25 mouse cellular contexts compared by ENCODE assay signal in the genomic region with DNA sequence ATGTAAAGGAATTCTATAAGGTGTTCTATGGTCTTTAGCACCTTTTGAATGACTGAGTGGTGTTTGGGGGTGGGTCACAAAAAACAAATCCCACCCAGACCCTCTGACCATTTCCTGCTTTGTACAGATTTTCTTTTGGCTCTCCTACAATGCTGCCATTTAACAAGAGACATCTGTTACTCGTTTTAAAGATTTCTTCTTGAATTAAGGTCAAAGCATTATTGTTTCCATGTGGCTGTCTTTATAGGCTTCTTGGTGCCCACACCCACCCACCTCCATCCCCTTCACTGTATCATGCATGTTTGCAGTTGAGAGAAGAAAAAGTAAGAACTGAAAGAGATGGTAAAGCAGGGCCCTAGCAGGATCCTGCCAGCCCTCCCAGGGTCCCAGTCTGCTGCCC. TPM values are rescaled to one million over a fixed set of nuclear protein-coding genes. Genes with fewer than 3 reads are reported as not detected.
DNase-seq lines count a peak whose midpoint lies in the region; ATAC-seq and TF ChIP-seq lines count a peak whose summit lies in the region.
"Had no signal": no experiment of that assay in that cellular context is flagged by ENCODE, and none has a peak within 500 bp of the region (broad histone marks: within the 10 kb centered on the region; RNA-seq: fewer than 3 reads in every experiment).

No protein-coding gene starts in this region.

- 17% methylated on average over 1 of the region's 1 CpGs for WGBS in embryonic facial prominence, embryonic 10.5 days
- WGBS in limb, embryonic 12.5 days = 0% methylated on average over 1 of the region's 1 CpGs
- 65% methylated on average over 1 of the region's 1 CpGs for WGBS in stomach, postnatal 0 days

- no peak for TF ChIP-seq CTCF in stomach, postnatal 0 days (IDR thresholded peaks at IDR 0.05; ENCODE audit: low read depth)

- peaks cover 12% of the 10 kb centered on the region; the same call in 1 of the 2 replicates for H3K4me1 ChIP-seq in embryonic facial prominence, embryonic 10.5 days
- peaks cover 16% of the 10 kb centered on the region for H3K4me1 ChIP-seq in limb, embryonic 12.5 days (replicated peaks)
- H3K4me1 ChIP-seq in stomach, postnatal 0 days (replicated peaks; ENCODE audit: control insufficient read depth, insufficient read depth) = no peaks in the 10 kb centered on the region
- H3K4me1 ChIP-seq: forebrain, embryonic 12.5 days; heart, embryonic 15.5 days; hindbrain, embryonic 13.5 days; intestine, embryonic 15.5 days had no signal

- no peak overlapping the region for H3K4me2 ChIP-seq in limb, embryonic 12.5 days
- H3K4me2 ChIP-seq in stomach, postnatal 0 days (replicated peaks; ENCODE audit: low read depth) = no peak overlapping the region
- H3K4me2 ChIP-seq: forebrain, embryonic 12.5 days; heart, embryonic 11.5 days; heart, embryonic 15.5 days; hindbrain, embryonic 13.5 days; intestine, embryonic 15.5 days had no signal

- no peaks in the 10 kb centered on the region for H3K27me3 ChIP-seq in embryonic facial prominence, embryonic 10.5 days (replicated peaks; ENCODE audit: low read depth, poor library complexity, severe bottlenecking)
- H3K27me3 ChIP-seq in limb, embryonic 12.5 days = no peaks in the 10 kb centered on the region
- no peaks in the 10 kb centered on the region for H3K27me3 ChIP-seq in stomach, postnatal 0 days (ENCODE audit: control insufficient read depth, insufficient read depth, low read length)
- H3K27me3 ChIP-seq: forebrain, embryonic 12.5 days; heart, embryonic 15.5 days; hindbrain, embryonic 13.5 days; intestine, embryonic 15.5 days; Patski had no signal

- H3K4me3 ChIP-seq in embryonic facial prominence, embryonic 10.5 days = no peak overlapping the region
- H3K4me3 ChIP-seq in limb, embryonic 12.5 days (replicated peaks) = no peak overlapping the region
- H3K4me3 ChIP-seq in stomach, postnatal 0 days (ENCODE audit: low read depth, low read length) = no peak overlapping the region
- H3K4me3 ChIP-seq: forebrain, embryonic 12.5 days; heart, embryonic 15.5 days; hindbrain, embryonic 13.5 days; intestine, embryonic 15.5 days had no signal

- peaks cover 27% of the 10 kb centered on the region for H3K36me3 ChIP-seq in embryonic facial prominence, embryonic 10.5 days (replicated peaks)
- peaks cover 20% of the 10 kb centered on the region for H3K36me3 ChIP-seq in limb, embryonic 12.5 days
- H3K36me3 ChIP-seq in stomach, postnatal 0 days (ENCODE audit: control insufficient read depth, insufficient read depth, low read length) = peaks cover 1% of the 10 kb centered on the region

- peak; percentile 25 for DNase-seq in NIH3T3 (ENCODE audit: low read depth)
- DNase-seq in embryonic facial prominence, embryonic 10.5 days (ENCODE audit: low spot score) = peak; percentile 23
- peak; percentile 65 for DNase-seq in forelimb bud, embryonic 11.5 days (ENCODE audit: low read depth, low spot score)
- no peak for DNase-seq in natural killer cell, adult 2 months (ENCODE audit: low spot score in 2 of 2)
- DNase-seq in stomach, postnatal 0 days (ENCODE audit: low spot score) = no peak
- no peak for DNase-seq in spleen, adult 12 weeks (ENCODE audit: low spot score)
- no peak for DNase-seq in layer of hippocampus, postnatal 36 days
- DNase-seq: adrenal gland, postnatal 36 days; cerebellum, adult 11 months; cerebellum, adult 8-10 months; cerebellum, postnatal 25 days; gastrocnemius, postnatal 10 days; heart, adult 18-20 months; heart, postnatal 14 days; kidney, adult 18-20 months had no signal

- no peak for TF ChIP-seq EP300 in stomach, postnatal 0 days (optimal IDR thresholded peaks at IDR 0.05)

- 0 out of 2 replicates have a peak overlapping the region, but pooled peaks have one; percentile 58 for H3K27ac ChIP-seq in embryonic facial prominence, embryonic 10.5 days (replicated peaks)
- peak overlapping the region; percentile 66 for H3K27ac ChIP-seq in limb, embryonic 12.5 days
- no peak overlapping the region for H3K27ac ChIP-seq in stomach, postnatal 0 days (replicated peaks)
- H3K27ac ChIP-seq: forebrain, embryonic 12.5 days; heart, embryonic 15.5 days; hindbrain, embryonic 13.5 days; hindbrain, postnatal 0 days; intestine, embryonic 15.5 days had no signal

- peak; percentile 54; the same call in 1 of the 2 replicates for ATAC-seq in limb, embryonic 12.5 days (ENCODE audit: insufficient number of reproducible peaks, insufficient read depth, low FRiP score, low TSS enrichment, low read depth)
- ATAC-seq in stomach, postnatal 0 days (ENCODE audit: low FRiP score, low TSS enrichment) = no peak
- ATAC-seq: activated CD4-positive, CD25-positive, alpha-beta regulatory T cell, adult 4 months; forebrain, embryonic 16.5 days; hindbrain, postnatal 0 days; intestine, embryonic 15.5 days; Patski had no signal

- H3K9ac ChIP-seq in limb, embryonic 12.5 days (replicated peaks) = no peak overlapping the region
- H3K9ac ChIP-seq in stomach, postnatal 0 days (ENCODE audit: low read length) = no peak overlapping the region
- H3K9ac ChIP-seq: forebrain, embryonic 12.5 days; heart, embryonic 15.5 days; hindbrain, embryonic 13.5 days; intestine, embryonic 15.5 days had no signal

- H3K9me3 ChIP-seq in embryonic facial prominence, embryonic 10.5 days = no peaks in the 10 kb centered on the region
- no peaks in the 10 kb centered on the region for H3K9me3 ChIP-seq in limb, embryonic 12.5 days
- no peaks in the 10 kb centered on the region for H3K9me3 ChIP-seq in stomach, postnatal 0 days (ENCODE audit: control insufficient read depth, low read length)
- H3K9me3 ChIP-seq: forebrain, embryonic 12.5 days; heart, embryonic 15.5 days; hindbrain, embryonic 13.5 days; intestine, embryonic 15.5 days had no signal

RNA-seq across cellular contexts. Expression of gene Wdr3, which starts 44.8 kb away (rescaled TPM):
- polyA plus RNA-seq in embryonic facial prominence, embryonic 10.5 days (2016; fragmentation: Nextera tagmentation; extraction: Ambion mirVana) = 58.1 and 64.6 TPM in 2 replicates
- polyA plus RNA-seq in limb, embryonic 12.5 days (2016; fragmentation: Nextera tagmentation; extraction: Ambion mirVana) = 56.0 and 58.2 TPM in 2 replicates
- polyA plus RNA-seq in stomach, postnatal 0 days (2015; fragmentation: Nextera tagmentation; extraction: Ambion mirVana) = 16.2 and 16.3 TPM in 2 replicates
- total RNA-seq in layer of hippocampus, postnatal 36 days (2021) = 10 to 100 TPM; 20.7 to 24.7 TPM

RNA-seq across cellular contexts. Expression of gene Gdap2, which starts 44.8 kb away (rescaled TPM):
- polyA plus RNA-seq in embryonic facial prominence, embryonic 10.5 days (2016; fragmentation: Nextera tagmentation; extraction: Ambion mirVana) = 25.9 and 27.8 TPM in 2 replicates
- polyA plus RNA-seq in limb, embryonic 12.5 days (2016; fragmentation: Nextera tagmentation; extraction: Ambion mirVana) = 22.5 and 26.8 TPM in 2 replicates
- 16.7 and 17.3 TPM in 2 replicates for polyA plus RNA-seq in stomach, postnatal 0 days (2015; fragmentation: Nextera tagmentation; extraction: Ambion mirVana)
- total RNA-seq in layer of hippocampus, postnatal 36 days (2021) = 10 to 100 TPM; 39.9 to 44.1 TPM

Comparison
In these comparisons a context has a peak if more than half of its experiments do, and no peak if none do; other contexts are left out.
1. DNase-seq: peak in NIH3T3 (single experiment), embryonic facial prominence, embryonic 10.5 days (single experiment) and forelimb bud, embryonic 11.5 days (single experiment); none in natural killer cell, adult 2 months (0 of 2), stomach, postnatal 0 days (single experiment), spleen, adult 12 weeks (single experiment) and layer of hippocampus, postnatal 36 days (0 of 2).